Mouse (Mus musculus) myocyte (in vitro differentiated cells): ENCODE data around the gene Stpg2. TPM values are rescaled to one million over a fixed set of nuclear protein-coding genes. Genes with fewer than 3 reads are reported as not detected.

ENCODE experiments used
- H3K27me3 ChIP-seq: one replicate; pipeline ENCODE4 v1.6.1; 2011; ENCODE audit not compliant: control insufficient read depth, insufficient read depth, insufficient read length
- H3K36me3 ChIP-seq: one replicate; pipeline ENCODE4 v1.6.1; 2011; ENCODE audit not compliant: control insufficient read depth, insufficient read depth
- H3K4me2 ChIP-seq: one replicate; pipeline ENCODE4 v1.6.1; 2011; ENCODE audit warnings: low read depth, control low read depth
- H3K4me3 ChIP-seq: one replicate; pipeline ENCODE4 v1.5.1; 2011; ENCODE audit warnings: mild to moderate bottlenecking, control low read depth, moderate library complexity
- H3K79me2 ChIP-seq: one replicate; pipeline ENCODE4 v1.6.1; 2011; ENCODE audit not compliant: control insufficient read depth, insufficient read depth
- H3ac ChIP-seq: one replicate; pipeline ENCODE4 v1.6.1; 2011; ENCODE audit not compliant: control insufficient read depth, insufficient read length
- CEBPB ChIP-seq: IDR thresholded peaks from 2 replicates; pipeline ENCODE4 v1.6.1; 2011; ENCODE audit warnings: mild to moderate bottlenecking, moderate library complexity; ENCODE audit not compliant: poor library complexity, insufficient read depth, severe bottlenecking
- E2F4 ChIP-seq: IDR thresholded peaks from one replicate; pipeline ENCODE4 v1.6.1; 2011; ENCODE audit warnings: mild to moderate bottlenecking, control low read depth, moderate library complexity; ENCODE audit not compliant: insufficient read depth
- MAX ChIP-seq: IDR thresholded peaks from one replicate; pipeline ENCODE4 v1.6.1; 2011; ENCODE audit warnings: low read depth, mild to moderate bottlenecking, control low read depth
- MYOD1 ChIP-seq, 3 experiments: IDR thresholded peaks; one replicate each; pipeline ENCODE4 v1.6.1; 2011; ENCODE audit warnings: control low read depth in 2 of 3, low read depth in 2 of 3, mild to moderate bottlenecking in 2 of 3, moderate library complexity in 1 of 3; ENCODE audit not compliant: insufficient read length in 2 of 3, control insufficient read depth in 1 of 3
- MYOG ChIP-seq, 3 experiments: IDR thresholded peaks; one replicate each; pipeline ENCODE4 v1.6.1; 2011; ENCODE audit warnings: control low read depth in 2 of 3, low read depth in 2 of 3, mild to moderate bottlenecking in 2 of 3; ENCODE audit not compliant: insufficient read length in 2 of 3, control insufficient read depth in 1 of 3, insufficient read depth in 1 of 3
- POLR2A ChIP-seq: IDR thresholded peaks from one replicate; pipeline ENCODE4 v1.6.1; 2011; ENCODE audit warnings: low read depth, mild to moderate bottlenecking, control low read depth, moderate library complexity; ENCODE audit not compliant: insufficient read length
- POLR2AphosphoS2 ChIP-seq: IDR thresholded peaks from one replicate; pipeline ENCODE4 v1.6.1; 2011; ENCODE audit warnings: low read depth, control low read depth; ENCODE audit not compliant: insufficient read length
- REST ChIP-seq: IDR thresholded peaks from one replicate; pipeline ENCODE4 v1.6.1; 2011; ENCODE audit warnings: mild to moderate bottlenecking, control low read depth, moderate library complexity; ENCODE audit not compliant: insufficient read depth, insufficient read length
- SRF ChIP-seq: IDR thresholded peaks from one replicate; pipeline ENCODE4 v1.6.1; 2011; ENCODE audit warnings: low read depth; ENCODE audit not compliant: control insufficient read depth, insufficient read length
- TCF12 ChIP-seq: IDR thresholded peaks from one replicate; pipeline ENCODE4 v1.6.1; 2011; ENCODE audit warnings: mild to moderate bottlenecking, control low read depth; ENCODE audit not compliant: poor library complexity, insufficient read depth, severe bottlenecking
- TCF3 ChIP-seq: IDR thresholded peaks from one replicate; pipeline ENCODE4 v1.6.1; 2011; ENCODE audit warnings: low read depth, control low read depth; ENCODE audit not compliant: insufficient read length
- USF1 ChIP-seq: IDR thresholded peaks from one replicate; pipeline ENCODE4 v1.6.1; 2011; ENCODE audit warnings: low read depth, mild to moderate bottlenecking, control low read depth, moderate library complexity
- polyA plus RNA-seq: library from polyadenylated mRNA; unstranded; fragments of >200 nt; fragmentation: generic; extraction: Trizol; gene quantifications from one replicate; pipeline ENCODE4 v1.2.1, GENCODE M21; 2012; ENCODE audit warnings: missing spikeins

Gene Stpg2
- polyA plus RNA-seq, 1 experiment, result not detected

DNA sequence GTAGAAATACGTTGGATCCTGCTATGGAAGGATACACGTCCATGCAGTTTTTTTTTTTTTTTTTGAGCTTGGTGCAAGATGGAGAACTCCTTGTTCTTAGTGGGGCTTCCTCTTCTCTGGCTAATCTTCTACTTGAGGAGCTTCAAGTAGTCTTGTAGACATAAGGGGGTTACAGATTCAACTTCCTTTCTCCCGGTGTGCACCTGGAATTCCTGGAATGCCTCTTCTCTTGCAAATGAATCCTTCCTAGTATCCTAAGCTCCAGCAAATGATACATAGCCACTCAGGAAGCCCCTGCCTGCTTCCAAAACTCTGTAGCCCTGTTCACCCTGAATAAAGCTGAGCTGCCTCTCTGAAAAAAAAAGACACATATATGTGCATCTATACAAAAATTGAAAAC lies 409.1 kb downstream of the Stpg2 start:
- Histone ChIP-seq H3K4me2 (no peak overlapping the region), H3K79me2 (no peaks in the 10 kb centered on the region), H3K4me3 (no peak overlapping the region), H3K27me3 (no peaks in the 10 kb centered on the region), H3K36me3 (no peaks in the 10 kb centered on the region), H3ac (no peak overlapping the region)
- TF ChIP-seq E2F4 (no peak), TCF3 (no peak), MAX (no peak), TCF12 (no peak), POLR2A (no peak), CEBPB (no peak), SRF (no peak), POLR2AphosphoS2 (no peak), MYOD1 (IDR thresholded peaks at IDR 0.05; ENCODE audit: control insufficient read depth in 1 of 3, insufficient read length in 2 of 3, low read depth in 2 of 3) (no peak), REST (no peak), USF1 (no peak), MYOG (IDR thresholded peaks at IDR 0.05; ENCODE audit: control insufficient read depth in 1 of 3, insufficient read depth in 1 of 3, insufficient read length in 2 of 3, low read depth in 2 of 3) (no peak)

DNA sequence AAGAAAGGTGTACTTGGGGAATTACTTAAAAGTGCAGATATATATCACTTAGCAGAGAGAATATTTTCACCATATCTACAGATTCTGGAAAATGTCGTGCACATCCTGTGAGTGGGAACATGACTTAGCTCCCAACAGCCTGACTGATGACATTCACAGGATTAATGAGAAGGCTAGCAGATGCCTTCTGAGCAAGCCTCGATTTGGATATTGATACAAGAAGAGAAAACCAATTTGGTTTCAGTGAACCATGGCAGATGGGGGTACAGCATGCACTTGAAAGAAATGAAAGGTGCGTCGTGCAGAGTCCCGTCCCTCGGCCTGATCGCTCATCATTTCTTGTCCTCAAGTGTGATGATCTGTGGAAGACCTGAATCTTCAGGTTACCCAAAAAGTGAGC lies 410.3 kb downstream of the Stpg2 start:
- Histone ChIP-seq H3K27me3 (no peaks in the 10 kb centered on the region), H3K79me2 (no peaks in the 10 kb centered on the region), H3K4me2 (no peak overlapping the region), H3K36me3 (no peaks in the 10 kb centered on the region), H3ac (no peak overlapping the region), H3K4me3 (no peak overlapping the region)
- TF ChIP-seq TCF3 (no peak), MYOD1 (IDR thresholded peaks at IDR 0.05; ENCODE audit: control insufficient read depth in 1 of 3, insufficient read length in 2 of 3, low read depth in 2 of 3) (no peak), MYOG (IDR thresholded peaks at IDR 0.05; ENCODE audit: control insufficient read depth in 1 of 3, insufficient read depth in 1 of 3, insufficient read length in 2 of 3, low read depth in 2 of 3) (no peak), MAX (no peak), E2F4 (no peak), POLR2AphosphoS2 (no peak), CEBPB (no peak), SRF (no peak), POLR2A (no peak), REST (no peak), USF1 (no peak), TCF12 (no peak)

DNA sequence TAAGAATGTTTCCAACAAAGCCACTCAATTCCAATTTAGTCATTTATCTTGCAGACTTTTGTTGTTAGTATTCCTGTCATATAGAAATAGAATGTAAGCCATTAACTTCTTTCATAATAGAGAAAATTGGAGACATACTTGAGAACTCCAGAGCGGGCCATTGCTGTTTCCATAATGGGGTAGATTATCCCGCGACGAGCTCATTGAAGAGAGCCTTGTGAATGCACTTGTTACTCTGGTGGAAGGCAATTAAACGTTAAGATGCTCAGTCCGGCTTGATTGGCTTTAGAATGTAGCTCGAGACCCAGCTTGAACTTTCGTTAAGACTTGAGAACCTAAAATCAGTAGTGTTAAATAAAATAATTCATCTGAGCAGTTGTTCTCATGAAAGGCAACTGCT lies 432.4 kb downstream of the Stpg2 start:
- Histone ChIP-seq H3ac (no peak overlapping the region), H3K36me3 (no peaks in the 10 kb centered on the region), H3K79me2 (no peaks in the 10 kb centered on the region), H3K4me2 (no peak overlapping the region), H3K4me3 (no peak overlapping the region), H3K27me3 (no peaks in the 10 kb centered on the region)
- TF ChIP-seq REST (no peak), USF1 (no peak), POLR2AphosphoS2 (no peak), CEBPB (no peak), POLR2A (no peak), MAX (no peak), MYOD1 (IDR thresholded peaks at IDR 0.05; ENCODE audit: control insufficient read depth in 1 of 3, insufficient read length in 2 of 3, low read depth in 2 of 3) (no peak), TCF12 (no peak), SRF (no peak), TCF3 (no peak), MYOG (IDR thresholded peaks at IDR 0.05; ENCODE audit: control insufficient read depth in 1 of 3, insufficient read depth in 1 of 3, insufficient read length in 2 of 3, low read depth in 2 of 3) (no peak), E2F4 (no peak)

DNA sequence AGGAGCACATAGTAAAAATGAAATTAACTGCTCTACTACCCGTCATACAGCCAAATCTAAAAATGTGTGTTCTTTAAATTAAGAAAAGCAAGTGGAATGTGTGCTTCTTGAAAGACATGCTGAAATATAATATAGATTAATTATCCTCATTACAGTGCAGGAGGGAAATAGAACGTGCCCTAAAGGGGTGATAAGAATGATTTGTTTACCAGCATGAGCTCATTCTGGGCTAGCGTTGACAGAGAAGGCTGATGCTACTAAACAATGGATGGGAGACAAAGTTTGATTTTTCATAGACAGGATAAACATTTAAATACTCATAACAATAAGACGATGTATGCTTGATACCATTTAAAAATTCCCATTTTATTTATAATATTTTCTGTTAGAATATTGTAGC lies 446.0 kb downstream of the Stpg2 start:
- no peak overlapping the region for H3K4me2 ChIP-seq
- no peaks in the 10 kb centered on the region for H3K79me2 ChIP-seq
- no peaks in the 10 kb centered on the region for H3K27me3 ChIP-seq
- no peak overlapping the region for H3ac ChIP-seq
- no peak for TF ChIP-seq USF1
- no peak for TF ChIP-seq CEBPB
- no peak for TF ChIP-seq TCF3
- TF ChIP-seq POLR2AphosphoS2, result no peak
- no peak for TF ChIP-seq MAX
- no peak for TF ChIP-seq MYOG (IDR thresholded peaks at IDR 0.05; ENCODE audit: control insufficient read depth in 1 of 3, insufficient read depth in 1 of 3, insufficient read length in 2 of 3, low read depth in 2 of 3)
- TF ChIP-seq POLR2A, result no peak
- TF ChIP-seq E2F4, result no peak
- no peak for TF ChIP-seq SRF
- TF ChIP-seq MYOD1 (IDR thresholded peaks at IDR 0.05; ENCODE audit: control insufficient read depth in 1 of 3, insufficient read length in 2 of 3, low read depth in 2 of 3), result no peak
- no peaks in the 10 kb centered on the region for H3K36me3 ChIP-seq
- H3K4me3 ChIP-seq, result no peak overlapping the region

DNA sequence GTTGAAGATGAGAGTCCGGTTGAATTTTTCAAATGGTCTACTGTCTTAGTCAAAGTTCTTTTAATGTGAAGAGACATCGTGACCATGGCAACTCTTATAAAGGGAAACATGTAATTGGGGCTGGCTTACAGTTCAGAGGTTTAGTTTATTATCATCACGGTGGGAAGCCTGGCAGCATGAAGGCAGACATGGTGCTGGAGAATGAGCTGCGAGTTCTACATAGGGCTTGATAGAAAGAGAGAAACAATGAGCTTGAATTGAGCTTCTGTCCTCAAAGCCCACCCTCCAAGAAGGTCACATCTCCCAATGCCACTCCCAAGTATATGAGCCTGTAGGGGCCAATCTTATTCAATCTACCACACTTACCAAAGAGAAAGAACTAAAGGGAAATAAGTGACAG lies 453.9 kb downstream of the Stpg2 start:
- H3K4me2 ChIP-seq, result no peak overlapping the region
- TF ChIP-seq MYOD1 (IDR thresholded peaks at IDR 0.05; ENCODE audit: control insufficient read depth in 1 of 3, insufficient read length in 2 of 3, low read depth in 2 of 3) (no peak), REST (no peak), POLR2AphosphoS2 (no peak), E2F4 (no peak), TCF3 (no peak), POLR2A (no peak), MYOG (IDR thresholded peaks at IDR 0.05; ENCODE audit: control insufficient read depth in 1 of 3, insufficient read depth in 1 of 3, insufficient read length in 2 of 3, low read depth in 2 of 3) (no peak), MAX (no peak), TCF12 (no peak), USF1 (no peak), SRF (no peak), CEBPB (no peak)
- H3K27me3 ChIP-seq, result no peaks in the 10 kb centered on the region

More for the DNA sequence above, 453.9 kb downstream of the Stpg2 start:
- H3K36me3 ChIP-seq, result no peaks in the 10 kb centered on the region
- H3ac ChIP-seq, result no peak overlapping the region
- H3K4me3 ChIP-seq, result no peak overlapping the region
- no peaks in the 10 kb centered on the region for H3K79me2 ChIP-seq
